Mouse (Mus musculus) lung, embryonic 16.5 days (tissue): ENCODE data around the gene Kifc3. TPM values are rescaled to one million over a fixed set of nuclear protein-coding genes. Genes with fewer than 3 reads are reported as not detected.
A peak's percentile ranks its signal among the peaks of the same experiment; 100 is the strongest.

ENCODE experiments used
- ATAC-seq: fragments of 200-750 bp; cut with Nextera tagmentation; 2 replicates; pipeline ENCODE4 v1.8.0; 2017; ENCODE audit warnings: low read depth, mild to moderate bottlenecking, moderate library complexity
- H3K27ac ChIP-seq: fragments of 300-500 bp; sonication (generic); 2 replicates; pipeline ENCODE4 v1.5.1; 2014; ENCODE audit warnings: mild to moderate bottlenecking, control low read depth, low read length
- H3K27me3 ChIP-seq: fragments of 300-500 bp; sonication (generic); 2 replicates; pipeline ENCODE4 v1.6.1; 2014; ENCODE audit warnings: low read depth, low read length, mixed read lengths; ENCODE audit not compliant: control insufficient read depth, insufficient read depth
- H3K36me3 ChIP-seq: fragments of 300-500 bp; sonication (generic); 2 replicates; pipeline ENCODE4 v1.6.1; 2014; ENCODE audit warnings: low read length; ENCODE audit not compliant: control insufficient read depth, insufficient read depth
- H3K4me1 ChIP-seq: fragments of 300-500 bp; sonication (generic); replicated peaks from 2 replicates; pipeline ENCODE4 v1.6.1; 2014; ENCODE audit warnings: low read length, mixed read lengths; ENCODE audit not compliant: control insufficient read depth, insufficient read depth
- H3K4me2 ChIP-seq: fragments of 300-500 bp; sonication (generic); 2 replicates; pipeline ENCODE4 v1.6.1; 2014; ENCODE audit warnings: low read depth, low read length, control low read depth
- H3K4me3 ChIP-seq: fragments of 300-500 bp; sonication (generic); 2 replicates; pipeline ENCODE4 v1.5.1; 2014; ENCODE audit warnings: mild to moderate bottlenecking, low read length, control low read depth
- H3K9ac ChIP-seq: fragments of 300-500 bp; sonication (generic); 2 replicates; pipeline ENCODE4 v1.6.1; 2014; ENCODE audit warnings: low read length, control low read depth
- H3K9me3 ChIP-seq: fragments of 300-500 bp; sonication (generic); 2 replicates; pipeline ENCODE4 v1.6.1; 2016; ENCODE audit warnings: low read length; ENCODE audit not compliant: control insufficient read depth
- WGBS: fragments of 180-500 bp; shearing (Covaris S2); extraction: QIAGEN DNeasy Blood & Tissue Kit; methylation state at CpG from one replicate; pipeline ENCODE4 v1.1.7; 2014; 5-methylcytosine and 5-hydroxymethylcytosine counted together
- polyA plus RNA-seq: library from polyadenylated mRNA; unstranded; fragments of >200 nt; fragmentation: Nextera tagmentation; extraction: Ambion mirVana; gene quantifications from 2 replicates; pipeline ENCODE4 v1.2.1, GENCODE M21; 2015

Kifc3 gene
- polyA plus RNA-seq, 1 experiment from 2014 or later = 16.8 TPM

DNA sequence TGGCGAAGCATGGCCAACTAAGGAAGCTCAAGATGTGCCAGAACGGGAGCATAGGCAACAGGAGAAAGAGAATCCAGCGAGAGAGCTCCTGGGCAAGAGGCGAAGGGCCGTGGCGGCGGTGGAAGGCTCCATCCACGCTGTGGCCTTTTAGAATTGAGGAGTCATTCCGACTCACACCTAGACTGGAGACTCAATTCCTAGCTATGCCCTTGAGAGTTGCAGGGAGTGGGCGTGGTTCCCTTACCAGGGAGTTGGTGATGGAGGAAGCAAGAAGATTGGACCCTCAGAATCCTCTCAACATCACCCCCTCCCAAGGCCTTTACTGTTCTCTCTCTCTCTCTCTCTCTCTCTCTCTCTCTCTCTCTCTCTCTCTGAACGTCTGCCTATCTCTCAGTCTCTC is 121.0 kb downstream of the Kifc3 start:
- Histone ChIP-seq H3K4me3 (peak overlapping the region; percentile 86), H3K36me3 (peaks cover 2% of the 10 kb centered on the region; the same call in 1 of the 2 replicates), H3K27ac (no peak overlapping the region; the same call in 1 of the 2 replicates), H3K9me3 (no peaks in the 10 kb centered on the region), H3K4me1 (peaks cover 10% of the 10 kb centered on the region), H3K27me3 (no peaks in the 10 kb centered on the region), H3K9ac (peak overlapping the region; percentile 79), H3K4me2 (peak overlapping the region; percentile 91)
- WGBS = 6% methylated on average over 11 of the region's 11 CpGs
- no peak for ATAC-seq

GRCm38 (mm10) chr8:95080381-95081341 is 122.0 kb downstream of the Kifc3 start, which contains the start of gene Katnb1:
Gene Katnb1, plus strand, starts transcription at chr8:95081186.
- Histone ChIP-seq H3K4me2 (peak within 1 kb of the TSS; percentile 91), H3K9me3 (no peaks in the 10 kb centered on the region), H3K4me1 (peaks cover 10% of the 10 kb centered on the region), H3K36me3 (no peaks in the 10 kb centered on the region), H3K27ac (peak within 1 kb of the TSS; percentile 60), H3K4me3 (peak within 1 kb of the TSS; percentile 86), H3K27me3 (no peaks in the 10 kb centered on the region), H3K9ac (peak within 1 kb of the TSS; percentile 79)
- ATAC-seq = peak; percentile 98
- WGBS = under 1% methylated on average over 47 of the region's 47 CpGs

DNA sequence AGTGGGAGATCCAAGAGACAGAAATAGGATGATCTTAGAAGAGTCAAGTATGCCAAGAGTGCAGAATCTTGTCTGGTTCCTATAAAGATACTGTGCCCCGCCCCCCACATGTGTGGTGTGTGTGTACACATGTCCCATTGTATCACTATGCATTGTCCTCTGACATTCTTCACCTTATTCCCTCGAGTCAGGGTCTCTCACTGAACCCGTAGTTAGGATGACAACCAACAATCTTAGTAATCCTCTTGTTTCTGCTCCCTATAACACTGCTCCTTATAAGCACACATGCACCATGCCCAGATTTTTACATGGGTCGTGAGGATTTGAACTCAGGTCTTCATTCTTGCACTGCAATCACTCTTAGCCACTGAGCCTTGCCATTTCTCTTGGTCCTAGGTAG is 123.3 kb downstream of the Kifc3 start:
- ATAC-seq = no peak
- Histone ChIP-seq H3K9ac (no peak overlapping the region), H3K27ac (no peak overlapping the region), H3K9me3 (no peaks in the 10 kb centered on the region), H3K4me2 (no peak overlapping the region), H3K4me3 (no peak overlapping the region), H3K36me3 (no peaks in the 10 kb centered on the region), H3K4me1 (peaks cover 10% of the 10 kb centered on the region), H3K27me3 (no peaks in the 10 kb centered on the region)
- 76% methylated on average over 4 of the region's 4 CpGs for WGBS

DNA sequence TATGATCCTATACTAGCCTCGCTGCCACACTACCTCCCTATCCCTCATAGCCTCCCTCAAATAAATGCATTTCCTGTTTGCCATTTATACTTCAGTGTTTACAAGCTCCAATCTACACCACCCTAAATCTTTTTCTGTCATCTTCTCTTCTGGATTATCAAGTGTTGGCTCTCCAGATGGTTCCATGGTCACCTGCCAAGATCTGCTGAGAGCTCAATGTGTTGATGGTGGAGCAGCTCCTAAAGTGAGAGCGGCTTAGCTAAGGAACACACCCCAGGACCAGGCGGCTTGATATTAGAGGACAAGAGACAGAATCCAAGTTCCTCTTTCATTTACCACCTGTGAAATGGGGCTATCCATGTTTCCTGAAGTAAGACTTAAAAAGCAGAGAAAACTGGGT is 124.6 kb downstream of the Kifc3 start:
- no peaks in the 10 kb centered on the region for H3K36me3 ChIP-seq
- no peak overlapping the region for H3K9ac ChIP-seq
- H3K4me2 ChIP-seq = no peak overlapping the region
- H3K27ac ChIP-seq = no peak overlapping the region
- 75% methylated on average over 3 of the region's 3 CpGs for WGBS
- no peaks in the 10 kb centered on the region for H3K27me3 ChIP-seq
- H3K4me1 ChIP-seq = peaks cover 10% of the 10 kb centered on the region
- H3K4me3 ChIP-seq = no peak overlapping the region
- no peaks in the 10 kb centered on the region for H3K9me3 ChIP-seq
- ATAC-seq = no peak

DNA sequence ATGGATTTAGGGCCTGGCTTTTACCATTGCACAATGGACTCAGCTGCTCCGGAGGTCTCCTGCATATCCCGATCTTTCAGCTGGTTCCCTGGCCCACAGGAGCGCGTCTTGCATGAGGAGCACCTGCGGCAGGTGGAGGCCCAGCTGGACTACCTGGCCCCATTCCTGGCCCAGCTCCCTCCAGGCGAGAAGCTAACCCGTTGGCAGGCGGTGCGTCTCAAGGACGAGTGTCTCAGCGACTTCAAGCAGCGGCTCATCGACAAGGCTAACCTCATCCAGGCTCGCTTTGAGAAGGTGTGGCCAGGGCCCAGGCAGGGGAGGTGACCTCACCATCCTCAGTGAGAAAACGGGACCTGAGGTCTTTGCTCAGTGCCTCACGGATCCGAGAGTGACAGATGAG is 126.5 kb downstream of the Kifc3 start:
- WGBS = 64% methylated on average over 17 of the region's 17 CpGs

GRCm38 (mm10) chr8:95075504-95075903 is 127.1 kb downstream of the Kifc3 start:
- H3K9me3 ChIP-seq = no peaks in the 10 kb centered on the region
- H3K4me2 ChIP-seq = no peak overlapping the region
- no peak overlapping the region for H3K9ac ChIP-seq
- WGBS = 54% methylated on average over 3 of the region's 3 CpGs
- H3K4me1 ChIP-seq = 0 out of 2 replicates have a peak, but pooled peaks cover 2% of the 10 kb centered on the region
- ATAC-seq = no peak
- H3K36me3 ChIP-seq = no peaks in the 10 kb centered on the region
- H3K4me3 ChIP-seq = no peak overlapping the region
- no peaks in the 10 kb centered on the region for H3K27me3 ChIP-seq
- H3K27ac ChIP-seq = no peak overlapping the region

More for the DNA sequence above, 126.5 kb downstream of the Kifc3 start:
- Histone ChIP-seq H3K9ac (no peak overlapping the region), H3K4me1 (0 out of 2 replicates have a peak, but pooled peaks cover 2% of the 10 kb centered on the region), H3K4me2 (no peak overlapping the region), H3K27ac (no peak overlapping the region), H3K36me3 (no peaks in the 10 kb centered on the region), H3K4me3 (no peak overlapping the region), H3K9me3 (no peaks in the 10 kb centered on the region), H3K27me3 (no peaks in the 10 kb centered on the region)
- no peak for ATAC-seq

GRCm38 (mm10) chr8:95067582-95067981 is 135.0 kb downstream of the Kifc3 start:
- Histone ChIP-seq H3K27me3 (no peaks in the 10 kb centered on the region), H3K4me2 (no peak overlapping the region), H3K9ac (no peak overlapping the region), H3K36me3 (no peaks in the 10 kb centered on the region), H3K9me3 (no peaks in the 10 kb centered on the region), H3K27ac (no peak overlapping the region), H3K4me3 (no peak overlapping the region), H3K4me1 (no peaks in the 10 kb centered on the region)
- 40% methylated on average over 3 of the region's 3 CpGs for WGBS
- no peak for ATAC-seq

GRCm38 (mm10) chr8:95064531-95064930 is 138.1 kb downstream of the Kifc3 start:
- H3K9me3 ChIP-seq = no peaks in the 10 kb centered on the region
- no peak overlapping the region for H3K4me2 ChIP-seq
- ATAC-seq = no peak
- no peaks in the 10 kb centered on the region for H3K36me3 ChIP-seq
- no peaks in the 10 kb centered on the region for H3K4me1 ChIP-seq
- no peak overlapping the region for H3K27ac ChIP-seq
- H3K9ac ChIP-seq = no peak overlapping the region
- 89% methylated on average over 2 of the region's 2 CpGs for whole genome bisulfite sequencing
- no peak overlapping the region for H3K4me3 ChIP-seq
- H3K27me3 ChIP-seq = no peaks in the 10 kb centered on the region

DNA sequence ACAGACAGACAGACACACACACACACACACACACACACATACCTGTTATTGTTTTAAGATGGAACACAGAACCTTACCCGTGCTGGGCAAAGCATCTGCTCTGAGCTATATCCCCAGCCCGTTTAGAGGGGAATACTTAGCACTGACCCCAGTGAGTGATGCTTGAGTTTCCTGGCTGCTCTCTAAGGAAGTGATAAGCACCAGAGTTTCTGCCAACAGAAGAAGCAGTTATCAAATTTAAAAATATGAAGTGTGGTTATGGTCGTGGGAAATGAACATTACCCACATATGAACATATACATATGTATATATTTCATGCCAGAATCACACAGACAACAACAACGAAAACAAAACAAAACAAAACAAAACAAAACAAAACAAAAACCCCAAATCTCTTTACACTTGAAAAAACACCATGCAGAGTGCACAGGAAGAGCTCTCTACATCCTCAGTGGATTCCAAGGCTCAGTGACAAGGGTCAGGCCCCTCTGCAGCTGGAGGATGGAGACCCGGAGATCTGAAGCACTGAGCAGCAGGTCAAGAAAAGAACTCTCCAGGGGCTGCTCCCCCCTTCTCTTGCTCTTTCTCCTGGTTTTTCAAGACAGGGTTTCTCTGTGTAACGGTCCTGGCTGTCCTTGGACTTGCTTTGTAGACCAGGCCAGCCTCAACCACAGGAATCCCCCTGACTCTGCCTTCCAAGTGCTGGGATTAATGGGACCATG is 142.6 kb downstream of the Kifc3 start:
- no peak overlapping the region for H3K27ac ChIP-seq
- no peaks in the 10 kb centered on the region for H3K27me3 ChIP-seq
- no peak overlapping the region for H3K4me2 ChIP-seq
- WGBS = 31% methylated on average over 6 of the region's 6 CpGs
- no peak overlapping the region for H3K9ac ChIP-seq
- no peak for ATAC-seq
- H3K36me3 ChIP-seq = no peaks in the 10 kb centered on the region
- no peak overlapping the region for H3K4me3 ChIP-seq
- no peaks in the 10 kb centered on the region for H3K9me3 ChIP-seq
- no peaks in the 10 kb centered on the region for H3K4me1 ChIP-seq
